Mouse (Mus musculus): Measurements from ENCODE around the gene Gm11568. TPM values are rescaled to one million over a fixed set of nuclear protein-coding genes. Genes with fewer than 3 reads are reported as not detected.

The Gm11568 gene
- polyA plus RNA-seq (2015; fragmentation: Nextera tagmentation; extraction: Ambion mirVana): not detected in 2 replicates

GRCm38 (mm10) chr11:99857617-99858016, at the start of gene Gm11568:
Gm11568 (plus strand) TSS chr11:99857917.

DNA sequence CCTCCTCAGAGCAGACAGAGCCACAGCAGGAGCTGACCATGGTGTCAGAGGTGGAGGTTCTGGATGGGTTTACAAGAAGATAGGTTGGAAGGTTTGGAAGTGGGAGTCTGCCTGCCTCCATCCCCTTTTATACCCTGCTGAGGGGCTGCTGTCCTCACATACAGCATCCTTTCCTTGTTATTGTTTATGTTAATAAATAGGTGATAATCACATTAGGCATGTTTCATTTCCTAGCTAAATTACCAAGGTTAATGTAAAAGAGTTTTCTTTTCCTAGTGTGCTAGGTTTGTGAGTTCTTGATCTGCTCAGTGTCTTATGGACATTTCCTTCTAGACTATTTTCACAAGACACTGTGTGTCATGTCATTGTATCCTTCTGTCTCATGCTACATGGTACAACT, 47.9 kb upstream of the Gm11568 start, which contains the start of gene Krtap4-13:
Gene Krtap4-13, minus strand, starts transcription at position 101 of the 400 bp plus-strand sequence.

GRCm38 (mm10) chr11:99815566-99815965, 42.2 kb upstream of the Gm11568 start, which contains the start of gene Gm11564:
Gm11564 (minus strand) TSS chr11:99815666.

DNA sequence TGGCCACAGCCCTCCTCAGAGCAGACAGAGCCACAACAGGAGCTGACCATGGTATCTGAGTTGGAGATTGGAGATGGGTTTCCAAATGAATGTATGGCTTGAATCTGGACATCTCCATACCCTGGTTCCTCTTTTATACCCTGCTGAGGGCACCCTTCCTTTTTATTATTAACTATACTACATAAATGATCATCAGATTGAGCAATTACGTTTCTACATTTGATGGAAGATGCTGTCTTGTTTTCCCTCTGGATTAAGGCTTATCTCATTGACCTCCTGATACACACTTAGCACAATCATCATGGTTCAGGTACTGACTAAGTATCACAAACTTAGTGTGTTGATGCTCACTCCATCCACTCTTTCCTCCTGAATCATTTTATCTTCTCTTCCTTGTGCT, 19.8 kb upstream of the Gm11568 start, which contains the start of gene 2300003K06Rik:
Gene 2300003K06Rik, minus strand, starts transcription at position 101 of the 400 bp plus-strand sequence.

DNA sequence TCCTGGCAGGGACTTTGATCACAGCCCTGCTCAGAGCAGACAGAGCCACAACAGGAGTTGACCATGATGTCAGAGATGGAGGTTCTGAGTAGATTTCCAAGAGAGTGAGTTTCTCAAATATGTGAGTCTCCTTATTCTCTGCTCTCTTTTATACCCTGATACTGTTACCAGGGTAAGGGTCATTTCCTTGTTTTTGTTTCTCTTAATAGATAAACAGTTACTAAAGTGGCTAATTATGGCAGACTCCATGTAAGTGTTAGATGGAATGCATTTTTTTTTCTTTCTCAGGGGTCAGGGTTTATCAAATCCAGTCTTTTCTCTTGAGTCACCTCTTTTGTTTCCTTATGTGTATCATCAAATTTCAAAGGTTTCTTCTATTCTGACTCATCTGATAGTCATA, 6.2 kb upstream of the Gm11568 start, which contains the start of gene Krtap4-16:
Gene Krtap4-16, minus strand, starts transcription at position 101 of the 400 bp plus-strand sequence.

DNA sequence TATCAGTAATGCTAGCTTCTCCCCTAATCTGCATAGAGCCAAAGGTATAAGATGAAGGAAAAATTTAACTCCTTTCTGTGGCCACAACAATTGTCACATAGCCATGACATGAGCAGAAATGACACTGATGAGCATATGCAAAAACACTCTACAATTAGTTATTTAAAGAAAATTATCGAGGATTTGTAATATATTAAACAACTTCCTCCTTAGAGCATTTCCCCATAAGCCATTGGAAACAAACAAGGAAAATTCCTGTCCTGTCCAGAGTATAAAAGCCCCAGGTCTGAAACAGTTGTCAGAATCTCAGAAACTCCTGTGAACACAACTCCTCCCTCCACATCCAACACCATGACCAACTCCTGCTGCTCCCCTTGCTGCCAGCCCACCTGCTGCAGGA, 6.5 kb downstream of the Gm11568 start, which contains the start of gene Gm11559:
Gene Gm11559, plus strand, starts transcription at position 301 of the 400 bp plus-strand sequence.

GRCm38 (mm10) chr11:99873089-99873488, 15.4 kb downstream of the Gm11568 start, which contains the start of gene Krtap9-1:
Krtap9-1 (plus strand) TSS chr11:99873389.

GRCm38 (mm10) chr11:99878887-99879286, 21.2 kb downstream of the Gm11568 start, which contains the start of gene Gm11567:
Gm11567 (plus strand) TSS chr11:99879187.

GRCm38 (mm10) chr11:99907620-99908019, 49.9 kb downstream of the Gm11568 start, which contains the start of gene Krtap31-1:
Krtap31-1 (plus strand) TSS chr11:99907920.

Other genes starting within 250 kb of the Gm11568 start
- gene Gm11937, start 247.7 kb upstream of the Gm11568 start, polyA plus RNA-seq (2015; fragmentation: Nextera tagmentation; extraction: Ambion mirVana): not detected in 2 replicates
- not detected in 2 replicates for gene Krtap2-4, start 243.1 kb upstream of the Gm11568 start, polyA plus RNA-seq (2015; fragmentation: Nextera tagmentation; extraction: Ambion mirVana)
- not detected in 2 replicates for gene Gm11562, start 237.5 kb upstream of the Gm11568 start, polyA plus RNA-seq (2015; fragmentation: Nextera tagmentation; extraction: Ambion mirVana)
- gene Krtap4-1, start 229.7 kb upstream of the Gm11568 start, polyA plus RNA-seq (2015; fragmentation: Nextera tagmentation; extraction: Ambion mirVana): not detected in 2 replicates
- not detected in 2 replicates for gene Krtap4-2, start 222.8 kb upstream of the Gm11568 start, polyA plus RNA-seq (2015; fragmentation: Nextera tagmentation; extraction: Ambion mirVana)
- not detected in 2 replicates for gene Krtap4-7, start 213.8 kb upstream of the Gm11568 start, polyA plus RNA-seq (2015; fragmentation: Nextera tagmentation; extraction: Ambion mirVana)
- not detected in 2 replicates for gene Gm11555, start 207.7 kb upstream of the Gm11568 start, polyA plus RNA-seq (2015; fragmentation: Nextera tagmentation; extraction: Ambion mirVana)
- gene Gm11563, start 199.0 kb upstream of the Gm11568 start, polyA plus RNA-seq (2015; fragmentation: Nextera tagmentation; extraction: Ambion mirVana): not detected in 2 replicates
- not detected in 2 replicates for gene Krtap4-6, start 192.0 kb upstream of the Gm11568 start, polyA plus RNA-seq (2015; fragmentation: Nextera tagmentation; extraction: Ambion mirVana)
- gene Gm14190, start 167.2 kb upstream of the Gm11568 start, polyA plus RNA-seq (2015; fragmentation: Nextera tagmentation; extraction: Ambion mirVana): not detected in 2 replicates
- not detected in 2 replicates for gene Gm14180, start 123.6 kb upstream of the Gm11568 start, polyA plus RNA-seq (2015; fragmentation: Nextera tagmentation; extraction: Ambion mirVana)
- not detected in 2 replicates for gene Gm11595, start 85.0 kb upstream of the Gm11568 start, polyA plus RNA-seq (2015; fragmentation: Nextera tagmentation; extraction: Ambion mirVana)
- gene Krtap4-8, start 77.2 kb upstream of the Gm11568 start, polyA plus RNA-seq (2015; fragmentation: Nextera tagmentation; extraction: Ambion mirVana): not detected in 2 replicates
- gene Krtap4-9, start 72.7 kb upstream of the Gm11568 start, polyA plus RNA-seq (2015; fragmentation: Nextera tagmentation; extraction: Ambion mirVana): not detected in 2 replicates
- not detected in 2 replicates for gene Gm11596, start 64.5 kb upstream of the Gm11568 start, polyA plus RNA-seq (2015; fragmentation: Nextera tagmentation; extraction: Ambion mirVana)
- not detected in 2 replicates for gene Gm11569, start 59.0 kb upstream of the Gm11568 start, polyA plus RNA-seq (2015; fragmentation: Nextera tagmentation; extraction: Ambion mirVana)
- not detected in 2 replicates for gene Gm11554, start 53.5 kb upstream of the Gm11568 start, polyA plus RNA-seq (2015; fragmentation: Nextera tagmentation; extraction: Ambion mirVana)
- gene Krtap4-13, start 48.0 kb upstream of the Gm11568 start, polyA plus RNA-seq (2015; fragmentation: Nextera tagmentation; extraction: Ambion mirVana): not detected in 2 replicates
- gene Gm11564, start 42.3 kb upstream of the Gm11568 start, polyA plus RNA-seq (2015; fragmentation: Nextera tagmentation; extraction: Ambion mirVana): not detected in 2 replicates
- gene 2300003K06Rik, start 19.9 kb upstream of the Gm11568 start, polyA plus RNA-seq (2015; fragmentation: Nextera tagmentation; extraction: Ambion mirVana): not detected in 2 replicates
- gene Krtap4-16, start 6.3 kb upstream of the Gm11568 start, polyA plus RNA-seq (2015; fragmentation: Nextera tagmentation; extraction: Ambion mirVana): not detected in 2 replicates
- gene Gm11559, start 6.6 kb downstream of the Gm11568 start, polyA plus RNA-seq (2015; fragmentation: Nextera tagmentation; extraction: Ambion mirVana): not detected in 2 replicates
- not detected in 2 replicates for gene Krtap9-1, start 15.5 kb downstream of the Gm11568 start, polyA plus RNA-seq (2015; fragmentation: Nextera tagmentation; extraction: Ambion mirVana)
- gene Gm11567, start 21.3 kb downstream of the Gm11568 start, polyA plus RNA-seq (2015; fragmentation: Nextera tagmentation; extraction: Ambion mirVana): not detected in 2 replicates
- not detected in 2 replicates for gene Krtap31-1, start 50.0 kb downstream of the Gm11568 start, polyA plus RNA-seq (2015; fragmentation: Nextera tagmentation; extraction: Ambion mirVana)
- gene Gm11565, start 56.8 kb downstream of the Gm11568 start, polyA plus RNA-seq (2015; fragmentation: Nextera tagmentation; extraction: Ambion mirVana): not detected in 2 replicates
- not detected in 2 replicates for gene Krtap31-2, start 78.4 kb downstream of the Gm11568 start, polyA plus RNA-seq (2015; fragmentation: Nextera tagmentation; extraction: Ambion mirVana)
- not detected in 2 replicates for gene Krtap9-5, start 90.6 kb downstream of the Gm11568 start, polyA plus RNA-seq (2015; fragmentation: Nextera tagmentation; extraction: Ambion mirVana)
- not detected in 2 replicates for gene Krtap29-1, start 121.1 kb downstream of the Gm11568 start, polyA plus RNA-seq (2015; fragmentation: Nextera tagmentation; extraction: Ambion mirVana)
- gene Krtap16-1, start 128.7 kb downstream of the Gm11568 start, polyA plus RNA-seq (2015; fragmentation: Nextera tagmentation; extraction: Ambion mirVana): 0.15 TPM in 2 replicates
- 3.1 and 3.3 TPM in 2 replicates for gene Krtap17-1, start 136.1 kb downstream of the Gm11568 start, polyA plus RNA-seq (2015; fragmentation: Nextera tagmentation; extraction: Ambion mirVana)
- gene Krt33a, start 158.3 kb downstream of the Gm11568 start, polyA plus RNA-seq (2015; fragmentation: Nextera tagmentation; extraction: Ambion mirVana): not detected in 2 replicates
- 0.14 and 0.22 TPM in 2 replicates for gene Krt33b, start 172.0 kb downstream of the Gm11568 start, polyA plus RNA-seq (2015; fragmentation: Nextera tagmentation; extraction: Ambion mirVana)
- gene Krt34, start 183.6 kb downstream of the Gm11568 start, polyA plus RNA-seq (2015; fragmentation: Nextera tagmentation; extraction: Ambion mirVana): 0.09 TPM in 1 of 2 replicates, not detected in the other
- not detected in 2 replicates for gene Krt31, start 192.6 kb downstream of the Gm11568 start, polyA plus RNA-seq (2015; fragmentation: Nextera tagmentation; extraction: Ambion mirVana)
- gene Krt32, start 230.3 kb downstream of the Gm11568 start, polyA plus RNA-seq (2015; fragmentation: Nextera tagmentation; extraction: Ambion mirVana): not detected in 2 replicates
- 0.19 and 0.25 TPM in 2 replicates for gene Krt35, start 238.3 kb downstream of the Gm11568 start, polyA plus RNA-seq (2015; fragmentation: Nextera tagmentation; extraction: Ambion mirVana)
- 0.09 TPM in 1 of 2 replicates, not detected in the other for gene Krt36, start 247.7 kb downstream of the Gm11568 start, polyA plus RNA-seq (2015; fragmentation: Nextera tagmentation; extraction: Ambion mirVana)